Comparison of ENCODE assay signal across 8 mouse cellular contexts in genomic region chr1:128614653-128615458, GRCm38 (mm10). TPM values are rescaled to one million over a fixed set of nuclear protein-coding genes. Genes with fewer than 3 reads are reported as not detected.
DNase-seq lines count a peak whose midpoint lies in the region; ATAC-seq lines count a peak whose summit lies in the region.

No protein-coding gene starts in this region.

- H3K27me3 ChIP-seq in heart, embryonic 11.5 days (ENCODE audit: control insufficient read depth, insufficient read depth, low read length): no peaks in the 10 kb centered on the region
- no peaks in the 10 kb centered on the region for H3K27me3 ChIP-seq in forebrain, embryonic 10.5 days (ENCODE audit: poor library complexity, severe bottlenecking)

- peak; percentile 70 to 84 for DNase-seq in heart, adult 18-20 months
- DNase-seq in T-cell, adult 2 months (ENCODE audit: low spot score): peak; percentile 94
- peak; percentile 39 for DNase-seq in kidney, postnatal 10 days
- DNase-seq in naive thymus-derived CD4-positive, alpha-beta T cell, adult 2 months (ENCODE audit: low read depth): peak; percentile 96
- DNase-seq in forebrain, embryonic 10.5 days (ENCODE audit: extremely low spot score, low spot score): no peak
- no peak for DNase-seq in right cerebral cortex, postnatal 4 days
- DNase-seq in frontal cortex, postnatal 10 days (ENCODE audit: low spot score in 2 of 2): no peak

- no peak overlapping the region for H3K9ac ChIP-seq in heart, embryonic 11.5 days (ENCODE audit: low read depth, low read length)

- no peak overlapping the region for H3K4me2 ChIP-seq in heart, embryonic 11.5 days

- no peak for ATAC-seq in heart, embryonic 11.5 days (replicated peaks; ENCODE audit: insufficient number of reproducible peaks, low FRiP score, low TSS enrichment)

- no peak overlapping the region for H3K27ac ChIP-seq in heart, embryonic 11.5 days (ENCODE audit: low read depth, low read length)
- no peak overlapping the region for H3K27ac ChIP-seq in forebrain, embryonic 10.5 days

- no peaks in the 10 kb centered on the region for H3K9me3 ChIP-seq in heart, embryonic 11.5 days (replicated peaks; ENCODE audit: control insufficient read depth, low read length)
- H3K9me3 ChIP-seq in forebrain, embryonic 10.5 days: no peaks in the 10 kb centered on the region

- no peaks in the 10 kb centered on the region for H3K36me3 ChIP-seq in heart, embryonic 11.5 days (ENCODE audit: control insufficient read depth, insufficient read depth, low read length)
- H3K36me3 ChIP-seq in forebrain, embryonic 10.5 days (replicated peaks): no peaks in the 10 kb centered on the region

- 74% methylated on average over 7 of the region's 7 CpGs for WGBS in heart, embryonic 11.5 days (ENCODE audit: insufficient replicate concordance)
- WGBS in forebrain, embryonic 10.5 days: 87% methylated on average over 7 of the region's 7 CpGs

- H3K4me3 ChIP-seq in heart, embryonic 11.5 days (ENCODE audit: low read depth, low read length): no peak overlapping the region
- no peak overlapping the region for H3K4me3 ChIP-seq in forebrain, embryonic 10.5 days

- no peaks in the 10 kb centered on the region; the same call in 1 of the 2 replicates for H3K4me1 ChIP-seq in heart, embryonic 11.5 days (ENCODE audit: control insufficient read depth, insufficient read depth, low read length)
- 0 out of 2 replicates have a peak, but pooled peaks cover 3% of the 10 kb centered on the region for H3K4me1 ChIP-seq in forebrain, embryonic 10.5 days

RNA-seq across cellular contexts. Expression of gene Cxcr4, which starts 22.8 kb away (rescaled TPM):
- 10 to 100 TPM in 1 of 2 experiments, 1 to 10 TPM in 1; 8.9 to 14.7 TPM for total RNA-seq in heart, adult 18-20 months (2021)
- 1.1 and 1.9 TPM in 2 replicates for polyA plus RNA-seq in heart, embryonic 11.5 days (2014; fragmentation: Nextera tagmentation; extraction: Ambion mirVana)
- 6.6 and 7.9 TPM in 2 replicates for polyA plus RNA-seq in forebrain, embryonic 10.5 days (2016; fragmentation: Nextera tagmentation; extraction: Ambion mirVana)

Comparison
In these comparisons a context has a peak if more than half of its experiments do, and no peak if none do; other contexts are left out.
1. DNase-seq: peak in heart, adult 18-20 months (2 of 2), T-cell, adult 2 months (single experiment), kidney, postnatal 10 days (single experiment) and naive thymus-derived CD4-positive, alpha-beta T cell, adult 2 months (single experiment); none in forebrain, embryonic 10.5 days (single experiment), right cerebral cortex, postnatal 4 days (single experiment) and frontal cortex, postnatal 10 days (0 of 2).